Mouse (Mus musculus): ENCODE measurements around the gene Kansl3.

The Kansl3 gene

GRCm38 (mm10) chr1:36368969-36369645, at the start of gene Kansl3:
Gene Kansl3, minus strand, starts transcription at chr1:36369181.
- in situ Hi-C loops (cut with MboI, MseI) = loop anchor here (5.0 to 10.0 kb wide), 2 partner anchors 103 to 106 kb away; partner anchors contain the start of gene Cnnm4 (in 2 of the 2)

GRCm38 (mm10) chr1:36404531-36404930, 35.5 kb upstream of the Kansl3 start:
- in situ Hi-C loops (cut with MboI, MseI) = no loop called here

GRCm38 (mm10) chr1:36401509-36401908, 32.5 kb upstream of the Kansl3 start:
- in situ Hi-C loops (cut with MboI, MseI) = no loop called here

GRCm38 (mm10) chr1:36397041-36397440, 28.1 kb upstream of the Kansl3 start:
- in situ Hi-C loops (cut with MboI, MseI) = no loop called here

GRCm38 (mm10) chr1:36379582-36379981, 10.6 kb upstream of the Kansl3 start:
- in situ Hi-C loops (cut with MboI, MseI) = no loop called here

- in situ Hi-C loops (cut with MboI, MseI) = no loop called here
Observed at GRCm38 (mm10) chr1:36378880-36379279, 9.9 kb upstream of the Kansl3 start.

GRCm38 (mm10) chr1:36371934-36372845, 3.2 kb upstream of the Kansl3 start, which contains the start of gene Fer1l5:
Gene Fer1l5, plus strand, starts transcription at chr1:36372291.
- in situ Hi-C loops (cut with MboI, MseI) = no loop called here

GRCm38 (mm10) chr1:36370918-36371317, 1.9 kb upstream of the Kansl3 start:
- in situ Hi-C loops (cut with MboI, MseI) = no loop called here

- in situ Hi-C loops (cut with MboI, MseI) = loop anchor here (5.0 to 10.0 kb wide), 2 partner anchors 104 to 106 kb away; partner anchors contain the start of gene Cnnm4 (in 2 of the 2)
Observed at GRCm38 (mm10) chr1:36368112-36368968, 641 bp downstream of the Kansl3 start.

- in situ Hi-C loops (cut with MboI, MseI) = loop anchor here (5.0 to 10.0 kb wide), 2 partner anchors 105 to 107 kb away; partner anchors contain the start of gene Cnnm4 (in 2 of the 2)
Observed at GRCm38 (mm10) chr1:36367698-36368097, 1.3 kb downstream of the Kansl3 start.

- in situ Hi-C loops (cut with MboI, MseI) = no loop called here
Observed at GRCm38 (mm10) chr1:36356955-36357695, 11.9 kb downstream of the Kansl3 start.

- in situ Hi-C loops (cut with MboI, MseI) = no loop called here
Observed at GRCm38 (mm10) chr1:36352351-36352750, 16.6 kb downstream of the Kansl3 start.

- in situ Hi-C loops (cut with MboI, MseI) = no loop called here
Observed at GRCm38 (mm10) chr1:36342547-36342946, 26.4 kb downstream of the Kansl3 start.

- in situ Hi-C loops (cut with MboI, MseI) = no loop called here
Observed at GRCm38 (mm10) chr1:36332955-36333887, 35.8 kb downstream of the Kansl3 start.

- in situ Hi-C loops (cut with MboI, MseI) = no loop called here
Observed at GRCm38 (mm10) chr1:36331743-36332142, 37.2 kb downstream of the Kansl3 start.

GRCm38 (mm10) chr1:36326815-36327214, 42.2 kb downstream of the Kansl3 start:
- in situ Hi-C loops (cut with MboI, MseI) = no loop called here

GRCm38 (mm10) chr1:36325900-36326321, 43.1 kb downstream of the Kansl3 start:
- in situ Hi-C loops (cut with MboI, MseI) = no loop called here

- in situ Hi-C loops (cut with MboI, MseI) = no loop called here
Observed at GRCm38 (mm10) chr1:36323746-36324448, 45.1 kb downstream of the Kansl3 start.

GRCm38 (mm10) chr1:36323076-36323475, 45.9 kb downstream of the Kansl3 start:
- in situ Hi-C loops (cut with MboI, MseI) = no loop called here

Measured in T-helper 17 cell (primary cell).